Comparison of ENCODE assay signal across 8 mouse cellular contexts in the genomic region with DNA sequence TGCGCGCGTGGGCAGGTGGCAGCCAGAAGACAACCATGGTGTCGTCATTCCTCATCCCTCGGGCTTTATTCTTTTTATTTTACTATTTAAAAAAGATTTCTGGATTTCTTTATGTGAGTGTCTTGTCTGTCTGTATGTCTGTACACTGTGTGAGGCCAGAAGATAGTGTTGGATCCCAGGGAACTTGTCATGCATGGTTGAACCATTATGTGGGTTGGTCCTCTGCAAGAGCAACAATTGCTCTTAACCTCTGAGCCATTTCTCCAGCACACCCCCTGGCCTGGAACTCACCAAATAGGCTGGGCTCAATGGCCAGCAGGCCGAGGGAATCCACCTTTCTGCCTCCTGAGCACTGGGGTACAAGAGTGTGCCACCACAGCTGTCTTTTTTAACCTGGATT. TPM values are rescaled to one million over a fixed set of nuclear protein-coding genes. Genes with fewer than 3 reads are reported as not detected.
DNase-seq lines count a peak whose midpoint lies in the region; ATAC-seq lines count a peak whose summit lies in the region.

No protein-coding gene starts in this region.

- peaks cover 49% of the 10 kb centered on the region for H3K4me1 ChIP-seq in heart, embryonic 15.5 days (replicated peaks)
- H3K4me1 ChIP-seq in forebrain, embryonic 15.5 days: peaks cover 29% of the 10 kb centered on the region
- peaks cover 45% of the 10 kb centered on the region for H3K4me1 ChIP-seq in neural tube, embryonic 13.5 days (replicated peaks)

- no peak for DNase-seq in heart, adult 9 months (ENCODE audit: low spot score in 2 of 2)
- DNase-seq in kidney, postnatal 14 days: peak; percentile 69
- DNase-seq in cerebellum, postnatal 4 days (ENCODE audit: low spot score in 2 of 2): no peak
- no peak for DNase-seq in cerebellum, adult 8-10 months
- no peak for DNase-seq in layer of hippocampus, adult 8-10 months (ENCODE audit: low spot score in 2 of 2)

- no peak for ATAC-seq in heart, embryonic 15.5 days (replicated peaks; ENCODE audit: insufficient number of reproducible peaks, insufficient read depth, low FRiP score, low read depth)
- ATAC-seq in forebrain, embryonic 15.5 days (replicated peaks): no peak
- no peak for ATAC-seq in neural tube, embryonic 13.5 days (ENCODE audit: low read depth)

- no peaks in the 10 kb centered on the region for H3K36me3 ChIP-seq in heart, embryonic 15.5 days
- no peaks in the 10 kb centered on the region for H3K36me3 ChIP-seq in forebrain, embryonic 15.5 days
- 0 out of 2 replicates have a peak, but pooled peaks cover 5% of the 10 kb centered on the region for H3K36me3 ChIP-seq in neural tube, embryonic 13.5 days

- peak overlapping the region; percentile 91 for H3K4me2 ChIP-seq in heart, embryonic 15.5 days
- peak overlapping the region; percentile 99 for H3K4me2 ChIP-seq in forebrain, embryonic 15.5 days (replicated peaks)
- peak overlapping the region; percentile 99 for H3K4me2 ChIP-seq in neural tube, embryonic 13.5 days

- no peaks in the 10 kb centered on the region for H3K27me3 ChIP-seq in heart, embryonic 15.5 days
- no peaks in the 10 kb centered on the region for H3K27me3 ChIP-seq in forebrain, embryonic 15.5 days
- no peaks in the 10 kb centered on the region for H3K27me3 ChIP-seq in neural tube, embryonic 13.5 days

- peak overlapping the region; percentile 97 for H3K4me3 ChIP-seq in heart, embryonic 15.5 days
- peak overlapping the region; percentile 62 for H3K4me3 ChIP-seq in forebrain, embryonic 15.5 days
- peak overlapping the region; percentile 93 for H3K4me3 ChIP-seq in neural tube, embryonic 13.5 days

- WGBS in heart, embryonic 15.5 days: 75% methylated on average over 6 of the region's 6 CpGs
- WGBS in forebrain, embryonic 15.5 days: 76% methylated on average over 6 of the region's 6 CpGs
- WGBS in neural tube, embryonic 13.5 days: 79% methylated on average over 6 of the region's 6 CpGs

- H3K9ac ChIP-seq in heart, embryonic 15.5 days: no peak overlapping the region; the same call in 1 of the 2 replicates
- no peak overlapping the region for H3K9ac ChIP-seq in forebrain, embryonic 15.5 days (replicated peaks)
- peak overlapping the region; percentile 55 for H3K9ac ChIP-seq in neural tube, embryonic 13.5 days

- no peak overlapping the region for H3K27ac ChIP-seq in heart, embryonic 15.5 days
- no peak overlapping the region for H3K27ac ChIP-seq in forebrain, embryonic 15.5 days (replicated peaks)
- no peak overlapping the region for H3K27ac ChIP-seq in neural tube, embryonic 13.5 days (replicated peaks)

- no peaks in the 10 kb centered on the region for H3K9me3 ChIP-seq in heart, embryonic 15.5 days (replicated peaks)
- no peaks in the 10 kb centered on the region for H3K9me3 ChIP-seq in forebrain, embryonic 15.5 days
- H3K9me3 ChIP-seq in neural tube, embryonic 13.5 days: no peaks in the 10 kb centered on the region

RNA-seq across cellular contexts. Expression of a gene that starts 1.5 kb away (rescaled TPM):
- 46.1 and 52.6 TPM in 2 replicates for polyA plus RNA-seq in heart, embryonic 15.5 days (2015; fragmentation: Nextera tagmentation; extraction: Ambion mirVana)
- polyA plus RNA-seq in forebrain, embryonic 15.5 days (2015; fragmentation: Nextera tagmentation; extraction: Ambion mirVana): 53.4 and 59.3 TPM in 2 replicates
- polyA plus RNA-seq in neural tube, embryonic 13.5 days (2015; fragmentation: Nextera tagmentation; extraction: Ambion mirVana): 49.3 TPM in 2 replicates
- total RNA-seq in layer of hippocampus, adult 8-10 months (2022): 100 to 1,000 TPM in 1 of 4 experiments, 10 to 100 TPM in 3; 89.7 to 102 (median 93.2) TPM

RNA-seq across cellular contexts. Expression of a gene that starts 29.5 kb away (rescaled TPM):
- polyA plus RNA-seq in heart, embryonic 15.5 days (2015; fragmentation: Nextera tagmentation; extraction: Ambion mirVana): 0.08 and 0.18 TPM in 2 replicates
- 28.3 and 33.9 TPM in 2 replicates for polyA plus RNA-seq in forebrain, embryonic 15.5 days (2015; fragmentation: Nextera tagmentation; extraction: Ambion mirVana)
- polyA plus RNA-seq in neural tube, embryonic 13.5 days (2015; fragmentation: Nextera tagmentation; extraction: Ambion mirVana): 0.08 and 0.17 TPM in 2 replicates
- under 1 TPM in 2 of 4 experiments, not detected in 2; 0.12 to 0.20 TPM for total RNA-seq in layer of hippocampus, adult 8-10 months (2022)

Comparison
In these comparisons a context has a peak if more than half of its experiments do, and no peak if none do; other contexts are left out.
1. RNA of a gene that starts 29.5 kb away (polyA plus RNA-seq): 28.3 to 33.9 TPM in forebrain, embryonic 15.5 days; 0.08 to 0.17 TPM in neural tube, embryonic 13.5 days and 0.08 to 0.18 TPM in heart, embryonic 15.5 days; every median in the first group is over 10 times any median in the second.
2. Peak in every context shown above with its lines, with median percentiles within 50 percentile points of each other: H3K4me2 ChIP-seq and H3K4me3 ChIP-seq.